Mouse (Mus musculus) stomach, postnatal 0 days (tissue): ENCODE measurements around the gene Jmjd6. TPM values are rescaled to one million over a fixed set of nuclear protein-coding genes. Genes with fewer than 3 reads are reported as not detected.
"Not testable (repeated sequence)": the region's sequence is repeated elsewhere in the genome, so short reads cannot be mapped to it uniquely, and the experiment has no call there.

Experiments used
- ATAC-seq: fragments of 200-750 bp; cut with Nextera tagmentation; 2 replicates; pipeline ENCODE4 v1.8.0; 2017; ENCODE audit not compliant: low FRiP score, low TSS enrichment
- DNase-seq: peaks from one replicate; pipeline ENCODE4 v3.0.0-alpha.2; 2016; ENCODE audit warnings: low spot score
- H3K27ac ChIP-seq: fragments of 300-500 bp; sonication (generic); replicated peaks from 2 replicates; pipeline ENCODE4 v1.5.1; 2014; ENCODE audit warnings: mild to moderate bottlenecking, control low read depth
- H3K27me3 ChIP-seq: fragments of 300-500 bp; sonication (generic); 2 replicates; pipeline ENCODE4 v1.6.1; 2014; ENCODE audit warnings: low read length; ENCODE audit not compliant: control insufficient read depth, insufficient read depth
- H3K36me3 ChIP-seq: fragments of 300-500 bp; sonication (generic); 2 replicates; pipeline ENCODE4 v1.6.1; 2014; ENCODE audit warnings: low read length, mixed read lengths; ENCODE audit not compliant: control insufficient read depth, insufficient read depth
- H3K4me1 ChIP-seq: fragments of 300-500 bp; sonication (generic); replicated peaks from 2 replicates; pipeline ENCODE4 v1.6.1; 2014; ENCODE audit warnings: antibody characterized with exemption; ENCODE audit not compliant: control insufficient read depth, insufficient read depth
- H3K4me2 ChIP-seq: fragments of 300-500 bp; sonication (generic); replicated peaks from 2 replicates; pipeline ENCODE4 v1.6.1; 2014; ENCODE audit warnings: low read depth, mild to moderate bottlenecking, control low read depth, moderate library complexity
- H3K4me3 ChIP-seq: fragments of 300-500 bp; sonication (generic); 2 replicates; pipeline ENCODE4 v1.5.1; 2014; ENCODE audit warnings: low read depth, low read length, control low read depth
- H3K9ac ChIP-seq: fragments of 300-500 bp; sonication (generic); 2 replicates; pipeline ENCODE4 v1.6.1; 2014; ENCODE audit warnings: mild to moderate bottlenecking, low read length, control low read depth, mixed read lengths
- H3K9me3 ChIP-seq: fragments of 300-500 bp; sonication (generic); 2 replicates; pipeline ENCODE4 v1.6.1; 2016; ENCODE audit warnings: low read length; ENCODE audit not compliant: control insufficient read depth
- CTCF ChIP-seq: IDR thresholded peaks from 2 replicates; pipeline ENCODE4 v1.5.1; 2016; ENCODE audit warnings: antibody characterized with exemption, low read depth, mild to moderate bottlenecking, moderate library complexity
- EP300 ChIP-seq: optimal IDR thresholded peaks from 2 replicates; pipeline ENCODE3; 2016; ENCODE audit warnings: antibody characterized with exemption
- WGBS: fragments of 180-500 bp; shearing (Covaris S2); extraction: QIAGEN DNeasy Blood & Tissue Kit; methylation state at CpG from one replicate; pipeline ENCODE4 v1.1.7; 2014; 5-methylcytosine and 5-hydroxymethylcytosine counted together
- polyA plus RNA-seq: library from polyadenylated mRNA; unstranded; fragments of >200 nt; fragmentation: Nextera tagmentation; extraction: Ambion mirVana; gene quantifications from 2 replicates; pipeline ENCODE4 v1.2.1, GENCODE M21; 2015

Gene Jmjd6
- polyA plus RNA-seq, 1 experiment from 2014 or later = 31.8 TPM

- DNase-seq (no peak), ATAC-seq (no peak)
- TF ChIP-seq CTCF (no peak), EP300 (no peak)
- WGBS = 69% methylated on average over 5 of the region's 5 CpGs
- Histone ChIP-seq H3K4me2 (no peak overlapping the region), H3K9ac (no peak overlapping the region), H3K27me3 (no peaks in the 10 kb centered on the region), H3K9me3 (no peaks in the 10 kb centered on the region), H3K4me1 (peaks cover 9% of the 10 kb centered on the region), H3K27ac (no peak overlapping the region), H3K4me3 (no peak overlapping the region), H3K36me3 (no peaks in the 10 kb centered on the region)
Measured at GRCm38 (mm10) chr11:116825230-116825629, 18.0 kb downstream of the Jmjd6 start.

GRCm38 (mm10) chr11:116823885-116824284 lies 19.4 kb downstream of the Jmjd6 start:
- H3K27ac ChIP-seq, H3K4me1 ChIP-seq, H3K9ac ChIP-seq, ATAC-seq, H3K4me3 ChIP-seq, H3K27me3 ChIP-seq, H3K36me3 ChIP-seq, DNase-seq, H3K9me3 ChIP-seq, H3K4me2 ChIP-seq: not testable (repeated sequence)
- WGBS = 96% methylated on average over 10 of the region's 10 CpGs

GRCm38 (mm10) chr11:116823255-116823654 lies 20.0 kb downstream of the Jmjd6 start:
- H3K9ac ChIP-seq = no peak overlapping the region
- ATAC-seq (no peak), DNase-seq (no peak)
- H3K4me2 ChIP-seq = no peak overlapping the region
- no peak overlapping the region for H3K27ac ChIP-seq
- TF ChIP-seq CTCF (no peak), EP300 (no peak)
- no peaks in the 10 kb centered on the region for H3K9me3 ChIP-seq
- 98% methylated on average over 2 of the region's 2 CpGs for WGBS
- no peak overlapping the region for H3K4me3 ChIP-seq
- no peaks in the 10 kb centered on the region for H3K27me3 ChIP-seq
- peaks cover 9% of the 10 kb centered on the region for H3K4me1 ChIP-seq
- H3K36me3 ChIP-seq = no peaks in the 10 kb centered on the region

GRCm38 (mm10) chr11:116822626-116823025 lies 20.6 kb downstream of the Jmjd6 start:
- Histone ChIP-seq H3K9ac (no peak overlapping the region), H3K36me3 (no peaks in the 10 kb centered on the region), H3K9me3 (no peaks in the 10 kb centered on the region), H3K4me2 (no peak overlapping the region), H3K4me3 (no peak overlapping the region), H3K4me1 (peaks cover 9% of the 10 kb centered on the region), H3K27ac (peak overlapping the region; percentile 35), H3K27me3 (no peaks in the 10 kb centered on the region)
- no peak for DNase-seq
- no peak for TF ChIP-seq EP300
- TF ChIP-seq CTCF = no peak
- ATAC-seq = no peak
- WGBS = 55% methylated on average over 10 of the region's 10 CpGs

DNA sequence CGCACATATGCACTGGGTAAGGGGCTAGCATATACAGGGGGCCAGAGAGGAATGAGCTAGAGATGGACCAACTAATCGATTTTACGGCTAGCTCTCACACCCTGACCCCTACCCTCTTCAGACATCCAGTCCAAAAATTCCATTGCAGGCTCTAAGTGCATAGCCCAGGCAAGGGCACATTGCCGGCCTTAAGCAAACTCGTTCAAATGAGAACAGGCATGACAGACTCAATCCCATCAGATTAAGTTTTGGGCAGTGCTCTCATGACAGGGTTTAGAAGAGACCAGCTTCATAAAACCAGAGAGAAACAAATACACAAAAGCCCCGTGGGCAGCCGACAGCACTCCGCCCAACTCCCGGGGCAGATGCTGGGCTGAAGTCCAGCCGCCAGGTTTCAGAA lies 21.0 kb downstream of the Jmjd6 start:
- Histone ChIP-seq H3K27ac (peak overlapping the region; percentile 35), H3K36me3 (no peaks in the 10 kb centered on the region), H3K27me3 (no peaks in the 10 kb centered on the region), H3K9me3 (no peaks in the 10 kb centered on the region), H3K9ac (no peak overlapping the region), H3K4me2 (no peak overlapping the region), H3K4me3 (no peak overlapping the region), H3K4me1 (peaks cover 9% of the 10 kb centered on the region)
- DNase-seq = no peak
- no peak for ATAC-seq
- 40% methylated on average over 10 of the region's 10 CpGs for WGBS
- TF ChIP-seq CTCF (no peak), EP300 (no peak)

DNA sequence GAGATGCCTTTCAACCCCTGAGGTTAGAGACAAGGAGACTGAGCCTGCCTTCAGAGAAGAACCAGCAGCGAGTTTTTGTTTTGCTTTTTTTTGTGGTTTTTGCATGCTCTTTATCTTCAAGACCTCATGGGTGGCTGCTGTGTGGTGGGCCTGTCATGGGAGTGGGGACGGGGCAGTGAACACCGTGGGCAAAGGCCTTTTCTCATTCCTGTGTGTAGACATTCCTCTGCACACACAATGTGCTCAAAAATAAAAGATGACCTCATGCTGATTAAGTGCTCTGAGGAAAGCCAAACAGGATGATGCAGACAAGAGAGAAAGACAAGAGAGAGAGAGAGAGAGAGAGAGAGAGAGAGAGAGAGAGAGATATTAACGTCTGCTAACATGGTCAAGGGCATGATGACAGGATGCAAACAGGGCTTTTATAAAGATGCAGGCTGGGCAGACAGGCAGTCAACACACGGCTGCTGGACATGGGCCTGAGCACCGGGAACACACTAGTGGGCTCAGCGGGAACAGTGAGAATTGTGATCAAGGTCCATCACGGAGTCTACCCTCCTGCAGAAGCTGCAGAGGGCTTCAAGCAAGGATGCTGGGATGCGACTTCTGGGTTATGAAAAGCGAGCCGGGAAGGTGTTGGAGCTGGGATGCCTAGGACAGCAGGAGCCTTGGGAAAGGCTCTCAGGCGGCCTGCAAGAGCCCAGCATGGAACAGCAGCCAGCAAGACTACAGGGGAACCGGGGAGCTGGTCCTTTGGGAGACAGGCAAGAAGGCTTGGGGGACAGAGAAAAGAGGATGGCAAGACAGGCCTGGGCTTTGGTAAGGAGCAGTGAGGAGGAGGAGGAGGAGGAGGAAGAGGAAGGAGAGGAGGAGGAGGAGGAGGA lies 21.9 kb downstream of the Jmjd6 start:
- Histone ChIP-seq H3K27ac (peak overlapping the region; percentile 61), H3K27me3 (no peaks in the 10 kb centered on the region), H3K36me3 (no peaks in the 10 kb centered on the region), H3K9me3 (no peaks in the 10 kb centered on the region), H3K4me2 (no peak overlapping the region), H3K9ac (0 out of 2 replicates have a peak overlapping the region, but pooled peaks have one; percentile 18), H3K4me3 (no peak overlapping the region), H3K4me1 (peaks cover 5% of the 10 kb centered on the region)
- ATAC-seq = peak; percentile 14; the same call in 1 of the 2 replicates
- DNase-seq = no peak
- 59% methylated on average over 13 of the region's 13 CpGs for WGBS
- TF ChIP-seq EP300 = no peak
- no peak for TF ChIP-seq CTCF
